In genomic region chr8:123410049-123410587, GRCm38 (mm10) we compare ENCODE assay signal across 9 mouse cellular contexts. TPM values are rescaled to one million over a fixed set of nuclear protein-coding genes. Genes with fewer than 3 reads are reported as not detected.
DNase-seq lines count a peak whose midpoint lies in the region; ATAC-seq and TF ChIP-seq lines count a peak whose summit lies in the region.
"Had no signal": no experiment of that assay in that cellular context is flagged by ENCODE, and none has a peak within 500 bp of the region (broad histone marks: within the 10 kb centered on the region; RNA-seq: fewer than 3 reads in every experiment).

No protein-coding gene starts in this region.

- H3K27ac ChIP-seq in forebrain, embryonic 14.5 days (ENCODE audit: low read depth, low read length): peak overlapping the region; percentile 97
- peak overlapping the region; percentile 99 for H3K27ac ChIP-seq in hindbrain, embryonic 13.5 days
- no peak overlapping the region for H3K27ac ChIP-seq in intestine, postnatal 0 days (ENCODE audit: low read depth, low read length)
- H3K27ac ChIP-seq: liver, embryonic 14.5 days had no signal

- H3K4me1 ChIP-seq in forebrain, embryonic 14.5 days (ENCODE audit: control insufficient read depth, insufficient read depth, low read length): peaks cover 13% of the 10 kb centered on the region
- peaks cover 55% of the 10 kb centered on the region for H3K4me1 ChIP-seq in hindbrain, embryonic 13.5 days (replicated peaks)
- no peaks in the 10 kb centered on the region for H3K4me1 ChIP-seq in intestine, postnatal 0 days (replicated peaks; ENCODE audit: control insufficient read depth, insufficient read depth, low read length)

- TF ChIP-seq CTCF in intestine, postnatal 0 days (IDR thresholded peaks at IDR 0.05; ENCODE audit: low read depth): no peak

- H3K9ac ChIP-seq in forebrain, embryonic 14.5 days (ENCODE audit: low read length): peak overlapping the region; percentile 99
- peak overlapping the region; percentile 100 for H3K9ac ChIP-seq in hindbrain, embryonic 13.5 days
- no peak overlapping the region for H3K9ac ChIP-seq in intestine, postnatal 0 days (ENCODE audit: low read depth, low read length)
- H3K9ac ChIP-seq: liver, embryonic 14.5 days had no signal

- WGBS in forebrain, embryonic 14.5 days: 28% methylated on average over 8 of the region's 8 CpGs
- 21% methylated on average over 8 of the region's 8 CpGs for WGBS in hindbrain, embryonic 13.5 days
- 72% methylated on average over 8 of the region's 8 CpGs for WGBS in intestine, postnatal 0 days

- no peaks in the 10 kb centered on the region for H3K27me3 ChIP-seq in forebrain, embryonic 14.5 days (replicated peaks; ENCODE audit: control insufficient read depth, insufficient read depth, low read length)
- 0 out of 2 replicates have a peak, but pooled peaks cover 4% of the 10 kb centered on the region for H3K27me3 ChIP-seq in hindbrain, embryonic 13.5 days
- peaks cover 47% of the 10 kb centered on the region for H3K27me3 ChIP-seq in intestine, postnatal 0 days (replicated peaks; ENCODE audit: control insufficient read depth, insufficient read depth, low read length)

- H3K36me3 ChIP-seq in forebrain, embryonic 14.5 days (ENCODE audit: control insufficient read depth, insufficient read depth, low read length): no peaks in the 10 kb centered on the region
- H3K36me3 ChIP-seq in hindbrain, embryonic 13.5 days: no peaks in the 10 kb centered on the region
- no peaks in the 10 kb centered on the region for H3K36me3 ChIP-seq in intestine, postnatal 0 days (ENCODE audit: control insufficient read depth, insufficient read depth)

- ATAC-seq in forebrain, embryonic 14.5 days: no peak
- ATAC-seq in hindbrain, embryonic 13.5 days (ENCODE audit: low FRiP score): no peak
- no peak for ATAC-seq in intestine, postnatal 0 days

- H3K4me2 ChIP-seq in forebrain, embryonic 14.5 days (ENCODE audit: low read length): peak overlapping the region; percentile 97
- peak overlapping the region; percentile 94 for H3K4me2 ChIP-seq in hindbrain, embryonic 13.5 days
- H3K4me2 ChIP-seq in intestine, postnatal 0 days (replicated peaks; ENCODE audit: low read depth): no peak overlapping the region

- H3K9me3 ChIP-seq in forebrain, embryonic 14.5 days (replicated peaks; ENCODE audit: control insufficient read depth, low read length): no peaks in the 10 kb centered on the region
- no peaks in the 10 kb centered on the region for H3K9me3 ChIP-seq in hindbrain, embryonic 13.5 days
- no peaks in the 10 kb centered on the region for H3K9me3 ChIP-seq in intestine, postnatal 0 days (ENCODE audit: control insufficient read depth)

- H3K4me3 ChIP-seq in forebrain, embryonic 14.5 days (ENCODE audit: low read depth, low read length): peak overlapping the region; percentile 87
- H3K4me3 ChIP-seq in hindbrain, embryonic 13.5 days: peak overlapping the region; percentile 88
- H3K4me3 ChIP-seq in intestine, postnatal 0 days (ENCODE audit: low read depth, low read length): no peak overlapping the region

- DNase-seq in cerebellum, adult 18-20 months: peak; percentile 54 to 61
- DNase-seq in cerebellum, adult 11 months: no peak
- peak; percentile 19 for DNase-seq in urinary bladder, adult 2 months (ENCODE audit: low spot score)
- DNase-seq in urinary bladder, postnatal 10 days (ENCODE audit: low spot score): no peak
- peak; percentile 71 for DNase-seq in forebrain, embryonic 14.5 days (ENCODE audit: low spot score)
- peak; percentile 60 for DNase-seq in skeletal muscle tissue, adult 2 months (ENCODE audit: low read depth, low spot score)

RNA-seq across cellular contexts. Expression of gene Tubb3, which starts 1.1 kb away (rescaled TPM):
- polyA plus RNA-seq in urinary bladder, adult 2 months (2012; rRNA removed): 3.6 and 3.7 TPM in 2 replicates
- 1,786 and 1,955 TPM in 2 replicates for polyA plus RNA-seq in forebrain, embryonic 14.5 days (2014; fragmentation: Nextera tagmentation; extraction: Ambion mirVana)
- polyA plus RNA-seq in hindbrain, embryonic 13.5 days (2015; fragmentation: Nextera tagmentation; extraction: Ambion mirVana): 1,817 and 1,895 TPM in 2 replicates
- 22.5 and 23.9 TPM in 2 replicates for polyA plus RNA-seq in intestine, postnatal 0 days (2015; fragmentation: Nextera tagmentation; extraction: Ambion mirVana)

RNA-seq across cellular contexts. Expression of gene Mc1r, which starts 3.2 kb away (rescaled TPM):
- not detected in 2 replicates for polyA plus RNA-seq in urinary bladder, adult 2 months (2012; rRNA removed)
- 0.11 TPM in 1 of 2 replicates, not detected in the other for polyA plus RNA-seq in forebrain, embryonic 14.5 days (2014; fragmentation: Nextera tagmentation; extraction: Ambion mirVana)
- 0.17 TPM in 2 replicates for polyA plus RNA-seq in hindbrain, embryonic 13.5 days (2015; fragmentation: Nextera tagmentation; extraction: Ambion mirVana)
- not detected in 2 replicates for polyA plus RNA-seq in intestine, postnatal 0 days (2015; fragmentation: Nextera tagmentation; extraction: Ambion mirVana)

RNA-seq across cellular contexts. Expression of gene Def8, which starts 13.2 kb away (rescaled TPM):
- polyA plus RNA-seq in urinary bladder, adult 2 months (2012; rRNA removed): 28.7 and 32.1 TPM in 2 replicates
- 44.3 and 48.4 TPM in 2 replicates for polyA plus RNA-seq in forebrain, embryonic 14.5 days (2014; fragmentation: Nextera tagmentation; extraction: Ambion mirVana)
- 42.2 and 44.3 TPM in 2 replicates for polyA plus RNA-seq in hindbrain, embryonic 13.5 days (2015; fragmentation: Nextera tagmentation; extraction: Ambion mirVana)
- 16.6 and 18.4 TPM in 2 replicates for polyA plus RNA-seq in intestine, postnatal 0 days (2015; fragmentation: Nextera tagmentation; extraction: Ambion mirVana)

RNA-seq across cellular contexts. Expression of gene Tcf25, which starts 36.6 kb away (rescaled TPM):
- 193 TPM in 2 replicates for polyA plus RNA-seq in urinary bladder, adult 2 months (2012; rRNA removed)
- polyA plus RNA-seq in forebrain, embryonic 14.5 days (2014; fragmentation: Nextera tagmentation; extraction: Ambion mirVana): 181 and 203 TPM in 2 replicates
- polyA plus RNA-seq in hindbrain, embryonic 13.5 days (2015; fragmentation: Nextera tagmentation; extraction: Ambion mirVana): 273 and 284 TPM in 2 replicates
- polyA plus RNA-seq in intestine, postnatal 0 days (2015; fragmentation: Nextera tagmentation; extraction: Ambion mirVana): 147 and 178 TPM in 2 replicates

Comparison
In these comparisons a context has a peak if more than half of its experiments do, and no peak if none do; other contexts are left out.
1. DNase-seq: peak in cerebellum, adult 18-20 months (2 of 2), urinary bladder, adult 2 months (single experiment), forebrain, embryonic 14.5 days (single experiment) and skeletal muscle tissue, adult 2 months (single experiment); none in cerebellum, adult 11 months (single experiment) and urinary bladder, postnatal 10 days (single experiment).
2. RNA of gene Tubb3, which starts 1.1 kb away (polyA plus RNA-seq): 1,817 to 1,895 TPM in hindbrain, embryonic 13.5 days and 1,786 to 1,955 TPM in forebrain, embryonic 14.5 days; 22.5 to 23.9 TPM in intestine, postnatal 0 days and 3.6 to 3.7 TPM in urinary bladder, adult 2 months; every median in the first group is over 10 times any median in the second.